Mouse (Mus musculus) liver, postnatal 0 days (tissue): Measurements from ENCODE around the gene Mst1.

Experiments used
- CTCF ChIP-seq: sonication (generic); IDR thresholded peaks from 2 replicates; pipeline ENCODE4 v1.5.1; 2016; ENCODE audit warnings: antibody characterized with exemption, low read depth
- EP300 ChIP-seq: IDR thresholded peaks from 2 replicates; pipeline ENCODE4 v1.6.1; 2016; ENCODE audit warnings: antibody characterized with exemption, low read depth, mild to moderate bottlenecking

DNA sequence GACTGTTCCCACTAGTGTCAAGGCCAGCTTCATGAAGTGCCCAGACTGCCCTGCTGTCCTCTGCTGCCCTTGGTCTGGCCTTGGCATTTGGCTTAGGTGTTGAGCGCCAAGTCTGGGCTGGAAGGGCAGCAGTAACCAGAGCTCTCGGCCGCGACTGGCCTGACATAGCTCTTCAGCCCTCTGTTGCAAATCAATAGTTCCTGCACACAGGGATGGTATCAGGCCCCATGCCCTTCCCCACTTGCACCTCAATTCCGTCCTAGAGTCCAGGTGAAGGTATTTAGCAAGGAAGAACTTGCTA, 23.0 kb upstream of the Mst1 start:
- no peak for TF ChIP-seq CTCF
- no peak for TF ChIP-seq EP300
